ENCODE assay signal across 9 mouse cellular contexts in genomic region chr14:78776659-78777058, GRCm38 (mm10). TPM values are rescaled to one million over a fixed set of nuclear protein-coding genes. Genes with fewer than 3 reads are reported as not detected.
DNase-seq lines count a peak whose midpoint lies in the region; ATAC-seq and TF ChIP-seq lines count a peak whose summit lies in the region.
"Had no signal": no experiment of that assay in that cellular context is flagged by ENCODE, and none has a peak within 500 bp of the region (broad histone marks: within the 10 kb centered on the region; RNA-seq: fewer than 3 reads in every experiment).

No protein-coding gene starts in this region.

- H3K9ac ChIP-seq in heart, embryonic 13.5 days, result no peak overlapping the region
- H3K9ac ChIP-seq in heart, adult 2 months (ENCODE audit: low read depth, low read length), result no peak overlapping the region
- no peak overlapping the region for H3K9ac ChIP-seq in neural tube, embryonic 12.5 days
- H3K9ac ChIP-seq in hindbrain, embryonic 16.5 days (ENCODE audit: low read depth, low read length), result peak overlapping the region; percentile 24; the same call in 1 of the 2 replicates
- no peak overlapping the region for H3K9ac ChIP-seq in stomach, embryonic 16.5 days (ENCODE audit: low read length)

- no peak for TF ChIP-seq POLR2A in heart, adult 2 months (IDR thresholded peaks at IDR 0.05; ENCODE audit: insufficient read depth, low read depth, low read length)

- intact Hi-C loops in heart, adult 2 months (cut with DNase I), result no loop called here

- H3K4me3 ChIP-seq in heart, embryonic 13.5 days, result no peak overlapping the region
- no peak overlapping the region for H3K4me3 ChIP-seq in heart, adult 2 months
- peak overlapping the region; percentile 7; the same call in 1 of the 2 replicates for H3K4me3 ChIP-seq in neural tube, embryonic 12.5 days
- peak overlapping the region; percentile 0 for H3K4me3 ChIP-seq in hindbrain, embryonic 16.5 days (ENCODE audit: low read length)
- H3K4me3 ChIP-seq in stomach, embryonic 16.5 days (replicated peaks; ENCODE audit: low read length), result no peak overlapping the region

- peak overlapping the region; percentile 42 for H3K4me2 ChIP-seq in heart, embryonic 13.5 days
- peak overlapping the region; percentile 34; the same call in 1 of the 2 replicates for H3K4me2 ChIP-seq in neural tube, embryonic 12.5 days (replicated peaks)
- peak overlapping the region; percentile 44 for H3K4me2 ChIP-seq in hindbrain, embryonic 16.5 days (ENCODE audit: low read length)
- H3K4me2 ChIP-seq in stomach, embryonic 16.5 days (ENCODE audit: low read depth, low read length), result peak overlapping the region; percentile 27

- H3K4me1 ChIP-seq in heart, embryonic 13.5 days, result 0 out of 2 replicates have a peak, but pooled peaks cover 3% of the 10 kb centered on the region
- H3K4me1 ChIP-seq in heart, adult 2 months (ENCODE audit: control insufficient read depth, insufficient read depth, low read length), result no peaks in the 10 kb centered on the region; the same call in 1 of the 2 replicates
- H3K4me1 ChIP-seq in neural tube, embryonic 12.5 days, result no peaks in the 10 kb centered on the region
- H3K4me1 ChIP-seq in hindbrain, embryonic 16.5 days (ENCODE audit: control insufficient read depth, insufficient read depth, low read depth, low read length), result peaks cover 3% of the 10 kb centered on the region
- no peaks in the 10 kb centered on the region for H3K4me1 ChIP-seq in stomach, embryonic 16.5 days (ENCODE audit: control insufficient read depth, insufficient read depth, low read length)

- TF ChIP-seq CTCF in heart, adult 2 months (IDR thresholded peaks at IDR 0.05), result no peak

- H3K27me3 ChIP-seq in heart, embryonic 13.5 days (replicated peaks), result no peaks in the 10 kb centered on the region; the same call in 1 of the 2 replicates
- no peaks in the 10 kb centered on the region for H3K27me3 ChIP-seq in heart, adult 2 months (ENCODE audit: control insufficient read depth, insufficient read depth, low read length)
- no peaks in the 10 kb centered on the region for H3K27me3 ChIP-seq in neural tube, embryonic 12.5 days (replicated peaks)
- H3K27me3 ChIP-seq in hindbrain, embryonic 16.5 days (replicated peaks; ENCODE audit: control insufficient read depth, insufficient read depth, low read length), result no peaks in the 10 kb centered on the region
- H3K27me3 ChIP-seq in stomach, embryonic 16.5 days (ENCODE audit: control insufficient read depth, insufficient read depth, low read length), result no peaks in the 10 kb centered on the region
- H3K27me3 ChIP-seq: CH12.LX had no signal

- ATAC-seq in heart, embryonic 13.5 days (ENCODE audit: extremely low read depth, insufficient number of reproducible peaks, low FRiP score, low TSS enrichment), result no peak
- ATAC-seq in neural tube, embryonic 12.5 days (ENCODE audit: low FRiP score, low read depth), result no peak
- no peak for ATAC-seq in hindbrain, embryonic 16.5 days
- no peak for ATAC-seq in stomach, embryonic 16.5 days (ENCODE audit: insufficient read depth, low FRiP score)

- no peaks in the 10 kb centered on the region for H3K36me3 ChIP-seq in heart, embryonic 13.5 days
- no peaks in the 10 kb centered on the region for H3K36me3 ChIP-seq in heart, adult 2 months (ENCODE audit: control insufficient read depth, insufficient read depth, low read length)
- H3K36me3 ChIP-seq in neural tube, embryonic 12.5 days, result no peaks in the 10 kb centered on the region
- no peaks in the 10 kb centered on the region for H3K36me3 ChIP-seq in hindbrain, embryonic 16.5 days (ENCODE audit: control insufficient read depth, insufficient read depth, low read length)
- H3K36me3 ChIP-seq in stomach, embryonic 16.5 days (ENCODE audit: control insufficient read depth, insufficient read depth, low read length), result no peaks in the 10 kb centered on the region

- TF ChIP-seq EP300 in heart, adult 2 months (IDR thresholded peaks at IDR 0.05; ENCODE audit: insufficient read depth, low read depth, low read length), result no peak

- no peak overlapping the region for H3K27ac ChIP-seq in heart, embryonic 13.5 days (replicated peaks)
- no peak overlapping the region for H3K27ac ChIP-seq in heart, adult 2 months
- no peak overlapping the region for H3K27ac ChIP-seq in neural tube, embryonic 12.5 days
- H3K27ac ChIP-seq in hindbrain, embryonic 16.5 days (ENCODE audit: low read depth, low read length), result no peak overlapping the region
- no peak overlapping the region for H3K27ac ChIP-seq in stomach, embryonic 16.5 days (ENCODE audit: low read length)

- WGBS in heart, embryonic 13.5 days, result 24% methylated on average over 8 of the region's 8 CpGs
- WGBS in heart, adult 2 months, result 44% methylated on average over 8 of the region's 8 CpGs
- 14% methylated on average over 8 of the region's 8 CpGs for WGBS in neural tube, embryonic 12.5 days
- 4% methylated on average over 8 of the region's 8 CpGs for WGBS in hindbrain, embryonic 16.5 days
- WGBS in stomach, embryonic 16.5 days, result 32% methylated on average over 8 of the region's 8 CpGs

- H3K9me3 ChIP-seq in heart, embryonic 13.5 days, result no peaks in the 10 kb centered on the region; the same call in 1 of the 2 replicates
- H3K9me3 ChIP-seq in neural tube, embryonic 12.5 days, result no peaks in the 10 kb centered on the region
- H3K9me3 ChIP-seq in hindbrain, embryonic 16.5 days (ENCODE audit: control insufficient read depth, low read length), result no peaks in the 10 kb centered on the region; the same call in 1 of the 2 replicates
- no peaks in the 10 kb centered on the region for H3K9me3 ChIP-seq in stomach, embryonic 16.5 days (replicated peaks; ENCODE audit: control insufficient read depth, low read length)

- no peak for DNase-seq in heart, adult 2 months
- no peak for DNase-seq in neural tube, embryonic 10.5 days (ENCODE audit: extremely low spot score, low spot score)
- DNase-seq in thymus, postnatal 36 days, result no peak
- DNase-seq in adrenal gland, postnatal 4 days (ENCODE audit: low spot score in 2 of 2), result no peak

- no peaks in the 10 kb centered on the region for H3K79me2 ChIP-seq in heart, adult 2 months (replicated peaks; ENCODE audit: control insufficient read depth, insufficient read depth, low read length)

RNA-seq across cellular contexts. Expression of gene Dgkh, which starts 44.1 kb away (rescaled TPM):
- 1.2 and 1.5 TPM in 2 replicates for polyA plus RNA-seq in heart, embryonic 13.5 days (2015; fragmentation: Nextera tagmentation; extraction: Ambion mirVana)
- 1 to 10 TPM; 6.2 to 6.3 TPM for total RNA-seq in heart, adult 2 months (2021)
- polyA plus RNA-seq in heart, adult 2 months (2012; rRNA removed), result 1.1 and 2.1 TPM in 2 replicates
- polyA plus RNA-seq in neural tube, embryonic 12.5 days (2016; fragmentation: Nextera tagmentation; extraction: Ambion mirVana), result 8.0 and 12.8 TPM in 2 replicates
- 2.6 and 2.9 TPM in 2 replicates for polyA plus RNA-seq in hindbrain, embryonic 16.5 days (2015; fragmentation: Nextera tagmentation; extraction: Ambion mirVana)
- polyA plus RNA-seq in stomach, embryonic 16.5 days (2015; fragmentation: Nextera tagmentation; extraction: Ambion mirVana), result 1.5 TPM in 2 replicates
- 10 to 100 TPM in 1 of 2 experiments, 1 to 10 TPM in 1; 9.9 to 12.1 TPM for total RNA-seq in adrenal gland, postnatal 4 days (2021)

Comparison
In these comparisons a context has a peak if more than half of its experiments do, and no peak if none do; other contexts are left out.
1. H3K4me3 ChIP-seq: peak in neural tube, embryonic 12.5 days (single experiment) and hindbrain, embryonic 16.5 days (single experiment); none in heart, embryonic 13.5 days (single experiment), heart, adult 2 months (single experiment) and stomach, embryonic 16.5 days (single experiment).
2. Peak in every context shown above with its lines, with median percentiles within 50 percentile points of each other: H3K4me2 ChIP-seq.